Mouse (Mus musculus): ENCODE data around the gene Myh6.

The Myh6 gene

GRCm38 (mm10) chr14:54930431-54930830 lies 36.3 kb downstream of the Myh6 start:
- no peak for DNase-seq (ENCODE audit: low spot score)

- no peak for DNase-seq (ENCODE audit: low spot score)
Observed at GRCm38 (mm10) chr14:54929801-54930200, 36.9 kb downstream of the Myh6 start.

GRCm38 (mm10) chr14:54927296-54927695 lies 39.4 kb downstream of the Myh6 start:
- no peak for DNase-seq (ENCODE audit: low spot score)

GRCm38 (mm10) chr14:54926401-54927158 lies 40.1 kb downstream of the Myh6 start:
- peak; percentile 70 for DNase-seq (ENCODE audit: low spot score)

- peak; percentile 47 for DNase-seq (ENCODE audit: low spot score)
Observed at GRCm38 (mm10) chr14:54925349-54926342, 41.1 kb downstream of the Myh6 start, which contains the start of gene Efs. TSS of gene Efs (minus strand) at chr14:54926126.

GRCm38 (mm10) chr14:54924641-54925348 lies 41.9 kb downstream of the Myh6 start:
- peak; percentile 47 for DNase-seq (ENCODE audit: low spot score)

GRCm38 (mm10) chr14:54920076-54920685 lies 46.5 kb downstream of the Myh6 start:
- no peak for DNase-seq (ENCODE audit: low spot score)

GRCm38 (mm10) chr14:54913343-54913742 lies 53.4 kb downstream of the Myh6 start:
- DNase-seq (ENCODE audit: low spot score), result no peak

- peak; percentile 72 for DNase-seq (ENCODE audit: low spot score)
Observed at GRCm38 (mm10) chr14:54912886-54913285, 53.8 kb downstream of the Myh6 start, which contains the start of gene Slc22a17. TSS of gene Slc22a17 (minus strand) at chr14:54913132.

- DNase-seq (ENCODE audit: low spot score), result peak; percentile 41
Observed at GRCm38 (mm10) chr14:54912109-54912850, 54.4 kb downstream of the Myh6 start.

- no peak for DNase-seq (ENCODE audit: low spot score)
Observed at GRCm38 (mm10) chr14:54908682-54909081, 58.0 kb downstream of the Myh6 start.

- DNase-seq (ENCODE audit: low spot score), result no peak
Observed at GRCm38 (mm10) chr14:54903641-54904040, 63.1 kb downstream of the Myh6 start.

GRCm38 (mm10) chr14:54900383-54900782 lies 66.3 kb downstream of the Myh6 start:
- DNase-seq (ENCODE audit: low spot score), result peak; percentile 67

- DNase-seq (ENCODE audit: low spot score), result peak; percentile 82
Observed at GRCm38 (mm10) chr14:54897445-54897844, 69.3 kb downstream of the Myh6 start.

- DNase-seq (ENCODE audit: low spot score), result peak; percentile 83
Observed at GRCm38 (mm10) chr14:54894296-54895151, 72.2 kb downstream of the Myh6 start.

- peak; percentile 99 for DNase-seq (ENCODE audit: low spot score)
Observed at GRCm38 (mm10) chr14:54893651-54894181, 73.0 kb downstream of the Myh6 start.

- no peak for DNase-seq (ENCODE audit: low spot score)
Observed at GRCm38 (mm10) chr14:54892200-54892599, 74.5 kb downstream of the Myh6 start, which contains the start of gene Pabpn1. TSS of gene Pabpn1 (plus strand) at chr14:54892500.

All from testis, postnatal 14 days (tissue).